Mouse (Mus musculus) liver, postnatal 0 days (tissue): ENCODE results near the gene Lims1.

ENCODE experiments used
- CTCF ChIP-seq: sonication (generic); IDR thresholded peaks from 2 replicates; pipeline ENCODE4 v1.5.1; 2016; ENCODE audit warnings: antibody characterized with exemption, low read depth
- EP300 ChIP-seq: IDR thresholded peaks from 2 replicates; pipeline ENCODE4 v1.6.1; 2016; ENCODE audit warnings: antibody characterized with exemption, low read depth, mild to moderate bottlenecking

DNA sequence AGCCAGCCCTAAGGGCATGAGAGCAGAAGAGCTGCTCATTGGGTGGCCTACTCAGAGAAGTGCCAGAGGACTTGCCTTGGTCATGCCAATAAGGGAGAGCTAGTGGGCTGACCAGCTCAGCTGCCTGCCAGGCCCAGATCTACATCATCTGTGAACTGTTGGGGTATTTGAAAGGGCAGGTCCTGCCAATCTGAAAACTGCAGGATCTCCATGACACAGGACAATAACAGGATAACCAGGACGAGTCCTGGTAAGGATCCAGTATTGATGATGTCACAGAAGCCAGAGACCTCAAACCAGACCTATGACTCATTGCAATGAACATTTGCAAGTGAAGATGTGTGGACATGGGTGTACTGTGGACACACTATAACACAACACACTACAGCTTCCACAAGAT is 12.5 kb upstream of the Lims1 start:
- no peak for TF ChIP-seq CTCF
- TF ChIP-seq EP300 = no peak
